Mouse (Mus musculus) olfactory bulb, adult 2 months (tissue): ENCODE data around the gene Fermt3.

Source experiments
- CTCF ChIP-seq: fragments of 200-500 bp; IDR thresholded peaks from 2 replicates; pipeline ENCODE4 v1.5.1; 2012; ENCODE audit warnings: low read depth, mild to moderate bottlenecking, low read length, moderate library complexity; ENCODE audit not compliant: insufficient read depth
- POLR2A ChIP-seq: fragments of 200-500 bp; IDR thresholded peaks from 2 replicates; pipeline ENCODE4 v1.6.1; 2012; ENCODE audit warnings: mild to moderate bottlenecking, low read depth, low read length, moderate library complexity; ENCODE audit not compliant: insufficient read depth

DNA sequence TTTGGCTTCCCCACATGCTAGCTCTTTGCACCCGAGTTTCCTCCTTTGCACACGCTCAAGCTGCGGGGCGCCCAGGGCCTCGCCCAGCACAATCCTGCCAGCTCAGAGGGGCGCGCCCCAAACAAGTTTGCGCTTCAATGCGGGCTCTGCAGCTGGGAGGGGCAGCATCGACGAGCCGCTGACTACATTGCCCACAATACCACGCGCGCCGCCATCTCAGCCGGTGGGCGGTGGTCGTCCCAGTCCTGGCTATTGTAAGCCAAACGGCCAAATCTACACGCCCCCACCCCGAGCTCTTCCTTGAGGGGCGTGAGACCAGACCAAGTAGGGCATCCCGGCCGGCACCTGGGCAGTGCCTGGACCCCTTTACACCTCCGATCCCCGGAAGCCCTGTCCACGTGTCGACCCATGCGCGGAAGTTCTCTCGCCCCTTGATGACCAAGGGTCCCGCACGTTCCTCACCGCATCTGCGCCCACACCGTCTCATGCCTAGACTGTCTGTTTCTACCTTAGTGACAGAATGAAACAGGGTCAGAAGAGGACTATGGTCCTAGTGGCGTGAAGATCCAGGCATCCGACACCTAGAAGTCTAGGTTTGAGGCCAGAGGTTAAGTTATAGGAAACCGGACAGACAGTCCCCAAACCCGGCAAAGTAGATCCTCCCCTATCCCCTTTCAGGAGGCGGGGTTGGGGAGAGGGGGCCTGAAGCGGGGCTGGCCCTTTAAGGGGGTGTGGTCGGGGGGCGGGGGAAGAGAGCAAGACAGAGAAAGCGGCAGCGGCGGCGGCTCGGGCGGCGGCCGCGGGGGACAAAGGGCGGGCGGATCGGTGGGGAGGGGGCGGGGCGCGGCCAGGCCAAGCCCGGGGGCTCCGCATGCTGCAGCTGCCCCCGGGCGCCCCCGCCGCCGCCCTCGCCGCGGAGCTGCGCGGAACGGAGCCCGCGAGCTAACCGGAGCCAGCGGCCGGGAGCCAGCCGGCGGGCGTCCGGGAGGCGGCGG is 44.8 kb downstream of the Fermt3 start, which contains the start of gene Ppp1r14b:
- TF ChIP-seq CTCF, result no peak
- TF ChIP-seq POLR2A, result peak; percentile 18; the same call in 1 of the 2 replicates
